Mouse (Mus musculus) T-helper 1 cell (primary cell): Measurements from ENCODE around the gene Slc25a38.
"Not testable (repeated sequence)": the region's sequence is repeated elsewhere in the genome, so short reads cannot be mapped to it uniquely, and the experiment has no call there.

ENCODE experiments used
- in situ Hi-C: fragments of 300-600 bp; cut with MboI, MseI; formaldehyde crosslinking; loops from one replicate; pipeline ENCODE4 v1.15.1; 2025; ENCODE audit warnings: high pct_unique_total_duplicates

Slc25a38 gene

DNA sequence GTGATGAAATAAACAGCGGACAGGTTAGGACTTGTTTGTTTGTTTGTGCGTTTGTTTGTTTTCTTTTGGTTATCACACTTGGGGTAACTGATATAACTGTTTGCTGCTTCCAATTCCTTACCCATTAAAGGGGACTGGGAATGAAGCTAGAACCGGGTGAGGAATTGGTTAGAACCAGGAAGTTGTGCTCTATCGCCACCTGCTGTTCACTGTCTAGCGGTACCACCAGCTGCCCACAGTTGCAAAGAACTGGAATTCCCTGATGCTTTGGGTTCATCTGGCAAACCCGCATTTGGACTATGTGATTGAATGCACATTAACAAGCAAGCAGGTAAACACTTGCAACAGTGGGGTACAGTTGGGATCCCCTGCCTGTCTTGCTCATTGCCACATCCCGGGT lies 11.5 kb upstream of the Slc25a38 start:
- in situ Hi-C loops, result no loop called here

DNA sequence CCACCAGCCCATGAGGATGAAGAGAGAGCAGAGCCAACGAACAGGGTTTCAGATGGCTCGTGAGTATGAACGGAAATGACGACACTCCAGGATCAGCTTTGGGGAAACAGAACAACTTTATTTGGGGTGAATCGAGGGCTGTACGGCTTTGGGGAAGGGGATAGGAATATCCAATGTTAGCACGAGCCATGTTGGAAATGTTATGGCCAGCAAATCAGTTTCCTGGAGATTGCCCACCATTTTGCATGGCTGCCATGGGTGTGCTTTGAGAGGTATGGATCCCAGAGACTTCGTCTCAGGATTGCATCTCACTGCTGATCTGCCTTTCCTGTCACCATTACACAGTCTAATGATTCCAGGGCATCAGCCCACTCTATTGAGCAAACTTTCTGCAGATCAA lies 10.9 kb upstream of the Slc25a38 start:
- in situ Hi-C loops, result no loop called here

DNA sequence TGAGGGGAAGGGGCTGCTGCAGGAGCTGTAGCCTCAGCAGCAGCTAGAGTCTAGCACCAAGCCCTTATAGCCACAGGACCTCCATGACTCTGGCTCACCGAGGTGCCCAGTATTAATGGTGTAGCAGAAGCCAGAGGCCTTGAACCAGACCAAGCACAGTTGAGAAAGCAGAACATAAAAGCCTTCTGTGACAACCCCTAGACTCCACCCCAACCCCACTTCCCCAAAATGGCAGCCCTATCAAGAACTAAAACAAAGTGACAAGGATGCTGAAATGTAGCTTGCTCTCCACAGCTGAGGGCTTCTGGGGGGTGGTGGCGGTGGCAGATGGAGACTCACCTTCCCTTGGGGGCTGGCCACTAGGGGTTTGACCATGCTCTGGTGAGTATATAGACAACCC lies 9.0 kb upstream of the Slc25a38 start:
- in situ Hi-C loops, result no loop called here

DNA sequence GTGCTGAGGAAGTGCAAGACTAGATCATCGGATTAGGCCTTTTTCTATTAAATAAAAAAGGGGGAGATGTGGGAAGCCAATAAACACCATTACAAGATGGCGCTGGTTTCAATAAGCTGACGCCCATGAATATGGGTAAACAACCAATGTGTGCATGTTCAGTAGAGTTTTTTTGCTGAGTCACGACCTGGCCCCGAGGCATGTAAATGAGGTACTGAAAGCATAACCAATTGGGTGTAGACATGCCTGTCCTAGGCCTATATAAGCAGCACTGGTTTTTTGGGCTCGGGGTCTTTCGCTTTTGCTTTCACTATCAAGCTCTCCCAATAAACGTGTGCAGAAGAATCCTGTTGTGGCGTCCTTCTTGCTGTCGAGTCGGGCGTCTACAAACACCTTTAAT lies 1.2 kb upstream of the Slc25a38 start:
- in situ Hi-C loops, result not testable (repeated sequence)

DNA sequence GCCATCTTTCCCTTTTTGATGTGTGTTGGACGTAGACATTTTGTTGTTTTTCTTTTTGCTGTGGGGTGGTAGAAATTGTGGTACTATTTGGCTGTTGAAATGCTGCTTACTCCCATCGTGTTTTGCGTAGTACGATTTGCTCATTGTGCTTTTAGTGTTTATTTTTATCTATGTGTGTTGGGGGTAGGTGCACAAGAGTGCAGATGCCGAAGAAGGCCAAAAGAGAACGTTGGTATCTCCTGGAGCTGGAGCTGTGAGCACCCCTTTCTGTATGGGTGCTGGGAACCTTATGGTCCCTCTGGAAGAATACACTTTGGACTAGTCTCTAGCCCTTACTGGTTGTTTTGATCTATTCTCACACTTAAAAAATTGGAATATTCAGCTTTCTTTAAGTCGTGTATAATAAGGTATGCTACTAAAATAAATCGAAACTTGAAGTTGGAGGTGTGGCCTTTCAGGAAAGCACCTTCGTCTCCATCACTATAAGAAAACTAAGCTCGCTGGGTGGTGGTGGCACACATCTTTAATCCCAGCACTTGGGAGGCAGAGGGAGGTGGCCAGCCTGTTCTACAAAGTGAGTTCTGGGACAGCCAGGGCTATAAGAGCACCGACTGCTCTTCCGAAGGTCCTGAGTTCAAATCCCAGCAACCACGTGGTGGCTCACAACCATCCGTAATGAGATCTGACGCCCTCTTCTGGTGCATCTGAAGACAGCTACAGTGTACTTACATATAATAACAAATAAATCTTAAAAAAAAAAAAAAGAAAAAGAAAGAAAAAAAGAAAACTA lies 1.2 kb downstream of the Slc25a38 start:
- in situ Hi-C loops, result no loop called here

DNA sequence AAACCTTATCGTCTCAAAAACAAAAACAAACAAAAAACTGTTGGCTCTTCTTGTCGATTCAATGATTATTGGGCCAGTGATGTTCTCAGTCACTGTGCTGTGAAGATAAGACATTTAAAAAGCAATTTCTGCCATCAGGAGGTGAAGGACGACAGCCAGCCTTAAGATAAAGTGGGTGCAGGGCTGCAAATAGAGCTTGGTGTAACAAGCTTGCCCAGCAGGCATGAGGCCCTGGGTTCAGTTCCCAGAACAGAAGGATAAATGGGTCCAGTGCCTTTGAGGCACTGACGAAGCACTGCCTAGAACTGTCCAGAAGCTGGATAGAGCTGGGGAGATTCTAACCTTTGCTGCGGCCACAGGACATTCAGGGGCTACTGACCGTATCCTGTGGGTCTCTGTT lies 2.3 kb downstream of the Slc25a38 start:
- in situ Hi-C loops, result no loop called here

DNA sequence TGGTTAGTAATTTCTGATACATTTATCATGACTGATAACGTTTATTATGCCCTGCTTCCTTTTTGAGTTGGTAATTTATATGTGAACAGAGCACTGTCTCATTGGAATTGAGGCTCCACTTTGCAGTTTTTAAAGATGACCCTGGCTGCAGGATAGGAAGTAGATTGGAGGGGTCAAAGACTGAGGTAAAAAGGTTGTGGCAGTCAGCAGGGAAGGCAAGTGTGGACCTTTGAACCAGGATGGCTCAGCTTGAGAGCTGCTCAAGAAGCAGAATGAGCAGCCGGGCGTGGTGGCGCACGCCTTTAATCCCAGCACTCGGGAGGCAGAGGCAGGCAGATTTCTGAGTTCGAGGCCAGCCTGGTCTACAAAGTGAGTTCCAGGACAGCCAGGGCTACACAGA lies 3.3 kb downstream of the Slc25a38 start:
- in situ Hi-C loops, result no loop called here

DNA sequence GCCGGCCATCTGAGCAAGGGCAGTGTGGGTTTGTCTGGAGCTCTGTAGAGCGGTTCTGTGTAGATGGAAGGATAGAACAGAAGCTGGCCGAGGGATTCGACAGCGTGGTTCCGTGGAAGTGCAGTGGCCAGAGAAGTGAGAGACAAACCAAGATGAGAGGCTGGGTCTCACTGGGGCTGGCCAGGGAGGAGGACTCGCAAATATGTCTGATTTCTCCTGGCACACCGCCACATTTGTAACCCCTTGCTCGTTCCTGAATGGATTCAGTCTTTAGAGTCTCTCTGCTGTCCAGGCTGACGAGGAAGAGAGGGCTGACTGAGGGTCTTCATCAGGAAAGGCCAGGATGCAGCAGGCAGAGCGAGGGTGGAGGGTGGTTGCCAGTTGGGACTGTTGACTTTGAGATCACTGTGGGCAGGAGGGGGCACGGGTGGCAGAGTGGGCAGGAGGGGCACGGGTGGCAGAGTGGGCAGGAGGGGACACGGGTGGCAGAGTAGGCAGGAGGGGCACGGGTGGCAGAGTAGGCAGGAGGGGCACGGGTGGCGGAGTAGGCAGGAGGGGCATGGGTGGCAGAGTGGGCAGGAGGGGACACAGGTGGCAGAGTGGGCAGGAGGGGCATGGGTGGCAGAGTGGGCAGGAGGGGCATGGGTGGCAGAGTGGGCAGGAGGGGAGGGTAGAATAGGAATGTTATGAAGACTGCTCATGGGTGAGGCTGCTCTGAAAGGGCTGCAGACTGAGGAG lies 4.0 kb downstream of the Slc25a38 start:
- in situ Hi-C loops, result no loop called here

DNA sequence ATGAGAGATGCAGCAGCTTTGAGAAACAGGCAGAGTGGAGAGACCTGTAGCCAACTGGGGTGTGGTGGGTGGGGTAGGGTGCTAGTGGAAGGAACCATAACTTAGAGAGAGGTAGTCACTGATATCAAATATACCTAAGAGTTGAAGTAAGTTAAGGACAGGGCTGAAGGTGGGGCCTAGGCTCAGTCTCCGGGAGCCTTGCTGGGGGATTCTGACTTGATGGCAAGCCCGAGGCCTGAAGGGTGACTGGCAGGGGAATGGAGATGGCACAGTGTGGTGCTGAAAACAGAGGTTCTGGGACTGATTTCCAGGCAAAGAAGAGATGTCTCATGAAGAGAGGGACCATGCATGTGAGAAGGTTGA lies 4.6 kb downstream of the Slc25a38 start:
- in situ Hi-C loops, result no loop called here

DNA sequence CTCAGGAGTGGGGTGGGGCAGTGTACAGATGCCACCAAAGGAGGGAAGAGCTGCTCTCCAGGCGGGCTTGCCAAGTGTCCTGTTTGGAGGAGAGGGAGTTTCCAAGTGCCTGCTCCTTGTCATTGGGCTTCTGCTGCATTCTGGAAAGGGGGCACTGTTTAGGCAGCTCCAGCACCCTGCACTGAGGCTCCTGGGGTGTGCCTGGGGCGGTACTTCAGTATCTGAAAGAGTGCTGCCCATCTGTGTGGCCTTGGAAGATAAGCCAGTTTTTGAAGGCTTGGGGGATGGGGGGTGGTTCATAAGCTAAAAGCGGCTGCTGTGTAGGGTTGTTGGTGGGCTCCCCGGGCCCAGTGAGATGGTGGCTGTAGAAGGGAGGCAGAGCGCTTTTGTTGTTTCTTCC lies 5.4 kb downstream of the Slc25a38 start:
- in situ Hi-C loops, result no loop called here

DNA sequence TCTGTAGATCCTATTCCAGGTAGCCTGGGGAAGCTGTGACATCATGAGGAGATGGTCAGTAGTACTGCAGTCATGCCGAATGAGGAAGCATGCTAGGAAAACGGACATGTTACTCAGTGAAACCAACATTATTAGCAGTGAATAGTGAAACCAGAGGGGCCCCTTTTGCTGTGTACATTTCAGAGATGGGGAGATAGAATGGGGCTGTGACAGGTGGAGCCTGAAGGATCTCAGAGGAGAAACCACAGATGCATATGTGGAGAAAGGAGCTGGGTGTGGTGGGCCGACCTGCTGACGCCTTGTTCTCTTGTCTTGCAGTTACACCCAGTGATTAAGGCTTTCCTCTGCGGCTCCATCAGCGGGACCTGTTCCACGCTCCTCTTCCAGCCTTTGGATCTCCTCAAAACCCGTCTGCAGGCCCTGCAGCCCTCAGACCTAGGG lies 6.0 kb downstream of the Slc25a38 start:
- in situ Hi-C loops, result no loop called here

DNA sequence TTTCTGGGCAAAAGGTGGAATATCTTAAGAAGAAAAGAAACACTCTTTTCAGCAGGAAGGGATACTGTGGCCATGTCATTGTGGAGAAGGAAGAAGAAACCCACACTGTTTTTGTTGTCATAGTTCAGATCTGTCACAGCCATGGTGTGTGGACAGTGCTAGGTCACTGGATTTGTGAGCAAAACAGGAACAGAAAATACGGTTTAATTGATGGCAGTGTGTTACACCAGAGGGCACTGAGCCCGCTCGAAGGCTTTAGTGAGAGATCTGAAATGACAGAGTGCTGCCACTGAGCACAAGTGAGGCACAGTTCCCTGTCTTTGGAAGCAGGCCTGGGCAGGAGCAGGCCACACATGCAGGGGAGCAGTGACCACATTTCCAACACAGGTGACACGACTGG lies 8.0 kb downstream of the Slc25a38 start:
- in situ Hi-C loops, result no loop called here

DNA sequence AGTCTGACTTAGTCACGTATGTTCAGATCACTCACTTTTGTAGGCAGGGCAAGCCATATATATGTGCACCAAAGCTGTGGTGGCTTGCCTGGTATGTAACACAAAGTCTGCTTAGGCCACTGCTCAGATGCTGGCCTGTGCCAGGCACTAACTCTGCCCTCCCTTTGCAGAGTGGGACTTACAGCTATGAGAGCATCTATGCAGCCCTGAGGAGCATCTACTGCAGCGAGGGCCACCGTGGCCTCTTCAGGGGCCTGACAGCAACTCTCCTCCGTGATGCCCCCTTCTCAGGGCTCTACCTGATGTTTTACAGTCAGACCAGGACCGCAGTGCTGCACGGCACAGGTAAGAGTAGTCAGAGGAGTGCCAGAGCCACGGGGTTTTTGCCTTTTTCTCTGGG lies 10.3 kb downstream of the Slc25a38 start:
- in situ Hi-C loops, result no loop called here

DNA sequence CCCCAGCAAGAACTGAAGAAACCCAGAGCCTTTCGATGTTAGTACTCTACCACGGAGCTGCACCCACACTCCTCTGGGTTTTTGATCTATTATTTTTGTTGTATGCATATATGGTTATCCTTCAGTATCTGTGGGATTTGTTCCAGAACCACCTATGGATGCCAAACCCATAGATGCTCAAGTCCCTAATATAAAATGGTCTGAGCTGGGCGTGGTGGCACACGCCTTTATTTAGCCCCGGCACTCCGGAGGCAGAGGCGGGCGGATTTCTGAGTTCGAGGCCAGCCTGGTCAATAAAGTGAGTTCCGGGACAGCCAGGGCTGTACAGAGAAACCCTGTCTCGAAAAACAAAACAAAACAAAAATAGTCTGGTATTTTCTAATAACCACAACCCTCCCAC lies 16.7 kb downstream of the Slc25a38 start:
- in situ Hi-C loops, result no loop called here

DNA sequence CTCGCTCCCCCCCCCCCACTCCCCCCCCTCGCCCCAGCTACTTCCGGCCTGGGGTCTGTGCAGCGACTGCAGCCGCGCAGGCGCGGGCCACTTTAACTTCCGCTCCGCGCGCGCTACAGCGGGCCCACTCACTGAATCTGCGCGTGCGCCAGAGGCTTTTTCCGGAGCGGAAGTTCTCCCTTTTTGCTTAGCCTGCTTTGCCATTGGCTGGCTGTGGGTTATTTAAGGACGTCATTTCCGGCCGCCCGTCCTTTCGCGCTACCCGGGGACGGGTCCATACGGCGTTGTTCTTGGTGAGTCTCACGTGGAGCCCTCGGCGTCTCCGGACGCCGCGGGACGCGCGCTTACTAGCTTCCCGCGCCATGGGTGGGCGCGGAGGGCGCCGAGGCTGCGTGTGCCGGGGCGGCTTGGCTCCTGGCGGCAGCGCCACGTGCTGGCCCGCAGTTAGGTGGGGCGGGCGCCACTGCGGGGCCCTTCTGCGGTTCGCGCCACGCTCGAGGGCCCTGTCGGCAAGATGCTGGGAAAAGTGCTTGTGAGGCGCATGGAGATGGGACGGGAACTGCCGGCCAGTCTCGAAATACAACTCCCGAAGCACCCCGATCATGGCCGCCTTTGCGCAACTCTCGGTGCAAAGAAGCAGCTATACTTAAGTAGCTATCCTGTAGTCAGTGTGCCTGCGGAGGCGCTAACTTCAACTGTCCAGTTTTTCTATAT lies 17.5 kb downstream of the Slc25a38 start, which contains the start of gene Rpsa:
Rpsa (plus strand) TSS at position 152 of the 714 bp plus-strand sequence.
- in situ Hi-C loops, result no loop called here

DNA sequence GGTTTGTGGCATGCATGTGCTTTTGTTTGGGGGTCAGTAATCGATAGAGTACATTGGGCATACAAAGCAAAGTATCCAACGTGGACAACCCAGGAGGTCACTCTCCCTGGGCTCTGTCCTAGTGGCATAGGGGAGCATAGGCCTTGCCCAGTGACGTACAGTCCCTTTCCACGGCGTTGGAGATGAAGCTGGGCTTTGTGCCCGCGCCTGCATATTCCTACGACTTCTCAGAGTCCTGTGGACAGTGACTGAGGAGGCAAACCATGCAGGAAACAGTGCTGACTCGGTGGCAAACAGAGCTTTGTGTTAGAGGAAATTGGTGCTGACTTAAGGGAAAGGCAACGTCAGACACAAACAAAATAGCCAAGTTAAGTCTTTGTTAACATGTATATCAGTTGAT lies 19.1 kb downstream of the Slc25a38 start:
- in situ Hi-C loops, result no loop called here

DNA sequence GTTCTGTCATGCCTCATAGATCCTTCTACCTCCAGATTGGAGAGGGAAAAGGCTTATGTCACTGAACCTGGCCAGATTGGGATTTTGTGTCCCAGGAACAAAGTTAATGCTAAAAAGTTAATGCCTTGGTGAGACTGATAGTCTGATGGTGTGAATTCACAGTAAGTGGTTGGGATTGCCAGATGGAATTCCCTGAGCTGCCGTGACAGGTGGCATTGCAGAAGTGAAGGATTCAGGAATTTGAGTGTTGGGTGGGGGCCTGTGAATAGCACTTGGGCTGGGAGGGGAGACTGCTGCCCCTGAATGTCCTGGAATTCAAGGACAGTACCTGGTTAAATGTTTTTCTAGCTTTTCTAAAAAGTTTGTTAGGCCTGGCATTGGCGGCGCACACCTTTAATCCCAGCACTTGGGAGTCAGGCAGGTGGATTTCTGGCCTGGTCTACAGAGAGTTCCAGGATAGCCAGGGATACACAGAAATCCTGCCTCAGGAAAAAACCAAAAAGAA lies 21.7 kb downstream of the Slc25a38 start:
- in situ Hi-C loops, result loop anchor here (10.0 kb wide), 1 partner anchor 57 kb away; no protein-coding TSS in a partner anchor

DNA sequence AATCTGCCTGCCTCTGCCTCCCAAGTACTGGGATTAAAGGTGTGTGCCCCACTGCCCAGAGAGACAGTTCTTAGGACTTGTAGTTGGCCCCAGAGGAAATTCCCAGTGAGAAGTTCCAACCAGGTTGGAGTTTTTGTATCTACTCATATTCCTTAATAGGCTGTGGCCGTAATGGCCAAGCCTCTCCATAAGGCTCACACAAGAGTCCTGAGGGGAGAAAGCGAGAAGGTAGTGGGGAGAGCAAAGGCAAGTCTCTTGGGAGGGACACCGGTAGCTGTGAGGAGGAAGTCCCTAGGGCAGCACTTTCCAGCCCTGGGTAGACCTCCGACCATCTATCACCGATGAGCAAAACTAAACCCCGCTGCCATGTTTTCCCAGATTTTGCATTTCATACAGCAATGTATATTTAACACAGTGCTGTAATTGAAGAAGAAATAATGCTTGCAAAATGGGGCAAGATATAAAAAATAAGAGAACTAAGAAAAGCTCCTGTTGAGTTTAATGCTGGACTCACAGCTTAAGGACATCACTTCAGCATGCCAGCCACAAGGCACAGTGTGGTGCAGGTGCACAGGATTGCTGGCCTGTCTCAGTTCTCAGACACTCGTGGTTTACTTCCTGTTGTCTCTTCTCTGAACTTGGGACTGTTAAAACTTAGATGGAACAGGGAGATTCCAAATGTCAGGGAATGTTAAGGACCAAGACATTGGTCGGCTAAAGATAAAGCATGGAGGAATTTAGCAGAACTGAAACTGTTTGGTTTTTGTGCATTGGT lies 23.0 kb downstream of the Slc25a38 start:
- in situ Hi-C loops, result loop anchor here (10.0 kb wide), 1 partner anchor 58 kb away; no protein-coding TSS in a partner anchor

DNA sequence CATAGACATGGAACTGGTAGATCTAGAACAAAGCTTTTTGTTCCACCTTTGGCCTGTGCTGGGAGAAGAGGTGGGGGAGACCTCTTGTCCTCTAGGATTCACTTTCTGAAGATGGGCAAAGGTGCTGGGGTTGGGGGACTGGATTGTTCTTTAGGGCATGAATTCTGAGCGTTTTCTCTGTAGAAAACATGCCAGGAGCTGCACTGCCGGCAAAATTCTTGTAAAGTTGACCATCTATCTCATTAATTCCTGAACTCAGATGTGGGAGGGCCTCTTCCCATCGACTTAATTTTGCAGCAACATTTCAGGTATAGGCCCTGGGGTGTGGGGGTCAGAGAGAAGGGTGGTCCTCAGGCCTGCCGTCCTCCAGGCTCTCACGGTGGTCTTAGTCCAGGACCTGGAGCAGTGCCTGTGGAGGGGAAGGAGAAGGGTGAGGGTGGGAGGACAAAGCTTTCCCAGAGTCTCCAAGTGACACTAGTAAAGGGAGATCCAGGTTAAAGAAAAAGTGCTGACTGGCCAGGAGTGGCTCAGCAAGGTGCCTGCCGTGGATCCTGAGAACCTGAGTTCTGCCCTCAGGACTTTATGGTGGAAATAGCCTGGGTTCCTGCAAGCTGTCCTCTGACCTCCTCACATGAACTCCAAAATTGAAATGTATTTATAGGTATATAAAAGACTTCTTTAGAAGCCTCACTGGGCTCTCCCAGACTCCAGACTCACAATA lies 23.7 kb downstream of the Slc25a38 start:
- in situ Hi-C loops, result loop anchor here (10.0 kb wide), 1 partner anchor 59 kb away; no protein-coding TSS in a partner anchor

DNA sequence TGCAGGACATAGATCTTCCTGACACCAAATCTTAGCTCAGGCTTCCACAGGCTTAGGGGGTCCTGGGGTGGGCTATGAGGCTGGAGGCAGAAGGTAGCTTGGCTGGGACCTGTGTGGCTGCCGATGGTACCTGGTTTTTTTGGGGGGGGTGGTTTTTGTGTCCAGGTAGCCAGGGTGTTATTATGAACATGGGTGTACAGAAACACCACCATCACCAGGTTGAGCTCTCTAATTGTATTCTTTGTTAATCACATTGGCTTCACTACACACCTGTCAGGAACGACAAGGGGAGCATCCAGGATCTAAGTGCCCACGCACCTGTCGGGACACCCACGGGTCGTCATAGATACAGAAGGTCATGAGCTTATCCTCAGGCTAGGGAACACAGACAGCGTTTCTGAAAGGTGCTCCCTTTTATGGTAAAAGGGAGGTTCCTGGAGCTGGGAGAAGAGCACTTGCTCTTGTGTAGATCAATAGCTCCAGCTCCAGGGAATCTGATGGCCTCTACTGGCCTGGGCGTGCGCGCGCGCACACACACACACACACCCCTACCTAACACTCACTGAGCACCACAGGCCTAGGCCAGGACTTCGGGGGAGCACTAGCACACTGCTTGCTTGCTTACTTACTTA lies 24.5 kb downstream of the Slc25a38 start:
- in situ Hi-C loops, result loop anchor here (10.0 kb wide), 1 partner anchor 60 kb away; no protein-coding TSS in a partner anchor
